Mouse (Mus musculus) c-Kit-negative CD71-positive TER-119-positive erythroid progenitor cells, embryonic 14.5 days (primary cell): ENCODE measurements around the gene Pdzk1ip1.

ENCODE experiments used
- DNase-seq: peaks from one replicate; pipeline ENCODE4 v3.0.0-alpha.2; 2013; ENCODE audit warnings: low read depth, low spot score

Gene Pdzk1ip1

DNA sequence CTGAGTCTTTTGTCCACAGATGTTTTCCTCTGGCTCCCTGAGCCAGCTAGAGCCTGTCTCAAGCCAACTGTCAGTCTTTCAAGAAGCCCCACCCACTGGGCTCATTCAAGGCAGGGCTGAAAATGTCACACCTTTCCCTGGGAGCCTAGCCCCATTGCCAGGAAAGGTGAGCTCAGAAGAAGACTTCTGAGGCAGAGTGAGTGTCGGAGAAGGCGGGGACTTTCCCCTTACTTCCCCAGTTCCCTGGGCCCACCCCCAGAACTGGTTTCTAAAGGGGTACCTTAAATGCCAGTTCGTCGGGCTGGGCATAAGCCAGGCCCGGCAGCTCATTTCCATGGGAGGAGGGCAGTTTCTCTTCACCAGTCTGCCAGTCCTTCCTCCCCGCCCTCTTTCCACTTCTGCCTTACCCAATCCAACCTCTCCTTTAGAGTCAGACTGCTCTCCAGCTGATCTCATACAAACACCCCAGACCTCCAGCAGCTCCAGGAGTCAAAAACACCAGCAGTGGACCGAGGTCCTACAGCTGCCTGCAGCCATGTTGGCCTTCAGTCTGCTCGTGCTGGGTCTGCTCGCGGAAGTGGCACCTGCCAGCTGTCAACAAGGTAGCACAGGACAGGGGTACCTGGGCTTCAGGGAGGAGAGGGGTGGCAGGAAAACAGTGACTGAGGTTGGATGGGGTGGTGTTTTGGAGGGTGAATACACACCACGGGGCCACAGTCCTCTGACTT lies at the start of gene Pdzk1ip1:
Pdzk1ip1 (plus strand) TSS at position 98 of the 728 bp plus-strand sequence.
- DNase-seq = peak; percentile 55

DNA sequence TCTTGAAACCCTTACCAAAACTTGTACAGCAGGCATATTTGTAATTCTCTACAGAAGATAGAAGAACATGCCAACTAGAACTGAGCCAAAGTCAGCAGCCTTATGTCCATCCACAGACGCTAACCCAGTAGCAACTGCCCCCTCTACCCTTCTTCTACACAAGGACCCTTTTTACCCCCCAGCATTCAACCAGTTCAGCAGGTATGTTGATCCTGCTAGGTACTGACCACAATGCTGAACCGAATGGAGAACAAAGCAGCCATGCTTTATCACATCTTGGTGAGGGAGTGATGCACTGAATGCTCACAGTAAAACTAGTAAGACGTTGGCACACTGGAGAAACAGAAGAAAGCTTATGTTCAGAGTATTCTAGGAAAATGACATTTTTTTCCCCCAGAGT lies 42.9 kb upstream of the Pdzk1ip1 start:
- DNase-seq = no peak

DNA sequence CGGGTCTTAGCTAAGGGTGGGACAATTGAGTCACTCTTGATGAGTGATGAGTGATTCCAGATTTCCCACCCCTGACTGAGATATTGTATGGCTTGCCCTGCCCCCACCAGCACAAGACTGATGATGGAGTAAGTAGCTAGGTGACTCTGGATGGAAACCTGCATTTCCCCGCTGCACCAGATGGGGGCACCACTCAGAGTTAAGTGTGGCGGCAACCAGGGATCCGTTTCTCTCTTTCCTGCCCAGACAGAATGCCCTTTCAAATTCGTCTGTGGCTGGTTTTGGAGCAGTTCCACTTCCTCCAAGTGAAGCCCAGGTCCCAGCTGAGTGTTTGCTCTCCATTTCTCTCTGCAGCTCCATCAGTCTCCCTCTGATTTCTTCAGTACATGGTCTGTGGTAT lies 40.8 kb upstream of the Pdzk1ip1 start:
- DNase-seq = peak; percentile 92

DNA sequence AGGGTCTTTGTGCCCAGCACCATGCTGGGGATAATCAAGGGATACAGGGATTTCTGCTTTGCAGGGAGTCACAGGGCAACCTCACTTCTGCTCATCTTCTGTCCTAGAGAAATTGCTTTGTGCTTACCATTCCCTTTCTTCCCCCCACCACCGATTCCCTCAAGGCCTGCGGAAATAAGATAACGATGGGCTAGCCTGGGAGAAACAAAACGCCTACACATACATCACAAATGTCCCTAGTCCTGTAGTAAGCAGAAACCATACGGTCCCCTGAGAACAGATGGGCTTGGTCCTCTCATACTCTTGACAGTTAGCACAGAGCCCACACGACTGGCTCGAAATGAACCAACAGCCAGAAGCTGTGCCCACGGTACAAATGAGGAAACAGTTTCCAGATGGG lies 40.3 kb upstream of the Pdzk1ip1 start:
- peak; percentile 61 for DNase-seq

DNA sequence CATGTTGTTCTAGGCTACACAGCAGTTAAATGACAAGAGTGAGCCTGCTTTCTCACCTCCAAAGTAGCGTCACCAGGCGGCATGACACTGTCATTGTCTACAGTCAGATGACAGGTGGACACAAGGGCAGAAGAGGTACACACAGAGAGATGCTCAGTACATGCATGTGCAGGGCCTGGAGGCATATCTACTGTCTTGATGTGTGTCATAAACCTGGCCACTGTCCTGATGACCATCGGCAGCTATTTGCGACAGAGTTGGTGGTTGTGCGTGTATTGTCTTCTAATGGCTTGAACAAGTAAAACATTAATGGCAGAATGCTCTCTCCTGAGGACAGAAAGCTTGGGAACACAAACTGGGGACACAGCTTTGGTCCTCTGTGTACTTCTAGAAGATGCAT lies 37.3 kb upstream of the Pdzk1ip1 start:
- DNase-seq = no peak

DNA sequence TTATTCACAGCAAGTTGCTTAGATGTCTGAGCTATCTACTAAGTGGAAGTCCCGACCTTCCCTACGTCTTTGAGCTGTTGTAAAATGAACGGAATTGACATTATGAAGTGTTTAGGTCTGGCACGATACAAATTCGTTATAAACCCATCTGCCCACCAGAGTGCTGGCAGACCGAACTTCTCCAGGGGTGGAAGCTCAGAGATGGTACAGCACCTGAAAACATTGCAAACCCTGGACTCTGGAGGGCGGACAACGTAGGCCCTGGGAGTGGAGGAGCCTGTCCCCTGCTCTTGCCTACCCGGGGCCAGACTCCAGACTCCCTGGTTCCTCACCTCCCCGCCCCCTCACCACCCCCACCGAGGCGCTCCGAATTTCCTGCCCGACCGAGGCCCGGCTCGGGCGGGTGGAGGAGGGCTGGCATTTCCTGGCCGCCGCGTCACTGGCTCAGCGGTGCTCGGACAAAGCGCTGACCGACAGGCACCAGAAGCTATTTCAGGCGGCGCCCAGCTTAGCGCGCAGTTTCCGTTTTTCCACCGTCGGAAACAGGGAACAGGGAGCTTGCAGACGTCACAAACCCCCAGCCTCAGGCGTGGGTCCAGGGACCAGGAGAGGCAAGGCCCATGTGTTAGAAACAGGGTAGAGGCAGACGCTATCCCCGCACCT lies 36.0 kb upstream of the Pdzk1ip1 start:
- DNase-seq = no peak

DNA sequence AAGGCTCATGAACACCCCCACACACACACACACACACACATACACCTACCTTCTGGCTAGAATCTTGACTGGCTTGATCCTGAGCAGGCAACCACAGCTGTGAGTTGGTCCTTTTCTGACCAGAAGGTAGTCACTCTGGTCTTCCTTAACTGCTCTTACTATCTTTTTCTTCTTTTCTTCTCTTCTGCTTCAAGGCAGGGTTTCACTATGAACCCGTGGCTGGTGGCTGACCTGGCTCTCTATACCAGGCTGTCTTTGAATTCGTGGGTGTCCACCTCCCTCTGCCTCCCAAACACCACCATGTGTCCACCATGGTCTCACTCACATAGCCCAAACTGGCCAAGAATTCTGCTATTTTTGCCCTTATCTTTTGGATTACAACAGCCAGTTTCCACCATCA lies 33.5 kb upstream of the Pdzk1ip1 start:
- no peak for DNase-seq

DNA sequence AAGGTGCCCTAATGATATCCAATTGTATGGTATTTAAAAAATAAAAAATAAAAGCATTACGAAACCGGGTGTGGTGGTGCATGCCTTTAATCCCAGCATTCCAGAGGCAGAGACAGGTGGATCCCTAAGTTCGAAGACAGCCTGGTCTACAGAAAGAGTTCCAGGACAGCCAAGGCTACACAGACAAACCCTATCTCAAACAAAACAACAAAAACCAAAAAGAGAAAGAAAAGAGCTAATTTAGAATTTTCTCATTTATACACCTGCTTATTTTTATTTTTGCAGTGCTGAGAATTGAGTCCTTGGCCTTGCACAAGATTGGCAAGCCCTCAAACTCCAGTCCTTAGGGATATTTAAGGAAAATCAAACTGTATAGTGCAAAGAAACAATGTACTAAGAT lies 32.8 kb upstream of the Pdzk1ip1 start:
- no peak for DNase-seq

DNA sequence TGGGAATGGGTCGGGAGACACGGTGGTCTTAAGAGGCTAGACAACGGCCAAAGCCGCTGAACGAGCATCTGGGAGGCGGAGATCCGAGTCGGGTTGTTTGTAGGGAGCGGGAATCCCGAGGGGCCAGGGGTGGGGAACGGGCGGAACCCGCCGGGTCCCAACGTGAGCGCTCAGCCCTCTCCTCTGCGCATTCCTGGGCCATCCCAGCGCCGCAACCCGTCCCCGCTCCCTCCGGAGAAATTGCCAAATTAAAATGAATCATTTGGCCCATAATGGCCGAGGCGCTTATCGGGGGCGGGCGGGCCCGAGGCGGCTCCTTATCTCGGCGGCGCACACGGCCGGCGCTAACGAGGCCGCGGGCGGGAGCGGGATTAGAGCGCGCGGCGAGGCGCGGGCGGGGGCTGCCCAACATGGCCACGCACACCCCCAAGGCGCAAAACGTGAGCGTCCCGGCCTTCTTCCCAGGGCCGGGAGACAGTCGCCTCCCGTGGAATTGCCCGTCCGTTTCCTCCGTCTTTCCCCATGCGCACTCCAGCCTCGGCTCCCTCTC lies 32.1 kb upstream of the Pdzk1ip1 start, which contains the start of gene Tal1:
Tal1 (plus strand) TSS at position 56 of the 550 bp plus-strand sequence.
- DNase-seq = peak; percentile 88

DNA sequence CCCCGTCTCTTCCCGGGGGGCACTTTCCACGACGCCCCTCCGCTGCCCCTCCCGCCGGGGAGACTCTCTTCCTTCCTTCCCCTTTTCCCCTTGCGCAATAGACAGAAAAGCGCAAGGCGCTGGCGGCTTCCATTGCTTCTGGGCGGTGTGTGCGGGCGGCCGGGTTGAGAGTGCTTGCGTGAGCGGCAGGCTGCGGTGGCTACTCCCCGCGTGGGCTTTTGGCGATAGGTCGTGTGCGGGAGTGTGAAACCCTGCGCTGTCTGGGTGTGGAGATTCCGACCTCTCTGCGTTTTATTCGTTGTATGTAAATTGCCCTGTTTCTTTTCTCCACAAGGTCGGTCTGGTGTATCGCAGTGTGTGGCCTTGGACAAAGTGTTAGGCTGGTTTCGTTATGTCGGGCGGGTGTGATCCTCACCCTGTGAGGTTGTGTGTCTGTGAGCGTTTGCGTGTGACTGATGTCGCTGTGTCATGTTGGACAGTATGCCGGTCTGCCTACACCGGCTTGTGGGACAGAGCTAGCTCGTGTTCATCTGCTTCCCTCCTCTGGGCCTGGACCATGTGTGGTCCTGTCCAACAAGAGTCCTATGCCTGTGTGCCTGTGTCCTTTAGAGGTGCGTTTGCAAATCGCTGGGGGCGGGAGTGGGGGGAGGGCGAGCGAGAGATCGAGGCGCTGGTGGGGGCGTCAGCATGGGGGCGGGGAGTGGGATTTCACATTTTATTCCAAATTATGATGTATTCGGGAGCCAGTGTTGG lies 31.4 kb upstream of the Pdzk1ip1 start:
- DNase-seq = peak; percentile 61

DNA sequence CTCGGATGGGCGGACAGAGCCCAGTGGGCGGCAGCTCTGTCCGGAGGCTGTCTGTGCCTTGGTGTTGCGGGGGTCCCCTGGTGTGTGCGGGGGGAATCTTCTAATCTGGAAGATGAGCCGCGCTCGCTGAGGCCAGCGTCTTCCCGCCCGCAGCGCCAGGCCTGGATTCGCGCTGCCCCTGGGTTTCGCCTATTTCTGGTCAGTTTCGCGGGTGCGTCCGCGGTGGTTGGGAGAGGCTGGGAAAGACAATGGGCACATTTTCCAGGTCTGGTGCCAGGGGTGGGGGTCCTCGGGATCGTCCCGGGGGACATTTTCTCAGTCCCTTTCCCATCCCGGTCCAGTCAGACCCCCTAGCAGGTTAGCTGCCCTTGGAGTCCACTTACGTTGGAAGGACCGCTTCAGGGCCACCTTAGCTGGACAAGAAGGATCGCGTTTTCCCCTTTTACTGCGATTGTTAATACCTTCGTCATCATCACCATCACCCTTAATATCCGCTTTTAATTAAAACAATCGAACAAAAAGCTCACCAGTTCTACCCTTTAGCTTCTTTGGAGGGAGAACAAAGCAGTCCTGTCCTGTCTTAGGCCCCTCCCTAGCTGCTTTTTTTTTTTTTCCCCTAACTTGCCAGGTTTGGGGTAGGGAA lies 30.7 kb upstream of the Pdzk1ip1 start:
- no peak for DNase-seq

DNA sequence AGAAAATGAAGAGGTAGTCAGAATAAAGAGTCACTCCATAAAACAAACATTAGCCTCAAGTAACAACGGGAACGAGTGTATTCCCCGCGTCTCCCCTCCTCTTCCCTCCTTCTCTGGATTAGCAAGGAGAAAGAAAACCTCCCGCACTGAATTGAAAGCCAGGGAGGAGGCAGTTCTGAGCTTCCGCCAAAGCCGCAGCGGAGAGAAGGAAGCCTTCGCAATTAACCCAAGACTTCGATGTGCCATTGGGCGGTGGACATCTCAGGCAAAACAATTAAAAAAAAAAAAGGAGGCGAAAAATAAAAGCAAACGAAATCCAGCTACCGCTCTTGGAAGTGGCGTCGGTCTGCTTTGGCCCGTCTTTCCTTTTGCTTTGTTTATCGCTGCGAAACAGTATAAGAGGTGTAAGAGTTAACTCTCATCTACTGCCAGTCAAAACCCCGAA lies 30.2 kb upstream of the Pdzk1ip1 start:
- no peak for DNase-seq

DNA sequence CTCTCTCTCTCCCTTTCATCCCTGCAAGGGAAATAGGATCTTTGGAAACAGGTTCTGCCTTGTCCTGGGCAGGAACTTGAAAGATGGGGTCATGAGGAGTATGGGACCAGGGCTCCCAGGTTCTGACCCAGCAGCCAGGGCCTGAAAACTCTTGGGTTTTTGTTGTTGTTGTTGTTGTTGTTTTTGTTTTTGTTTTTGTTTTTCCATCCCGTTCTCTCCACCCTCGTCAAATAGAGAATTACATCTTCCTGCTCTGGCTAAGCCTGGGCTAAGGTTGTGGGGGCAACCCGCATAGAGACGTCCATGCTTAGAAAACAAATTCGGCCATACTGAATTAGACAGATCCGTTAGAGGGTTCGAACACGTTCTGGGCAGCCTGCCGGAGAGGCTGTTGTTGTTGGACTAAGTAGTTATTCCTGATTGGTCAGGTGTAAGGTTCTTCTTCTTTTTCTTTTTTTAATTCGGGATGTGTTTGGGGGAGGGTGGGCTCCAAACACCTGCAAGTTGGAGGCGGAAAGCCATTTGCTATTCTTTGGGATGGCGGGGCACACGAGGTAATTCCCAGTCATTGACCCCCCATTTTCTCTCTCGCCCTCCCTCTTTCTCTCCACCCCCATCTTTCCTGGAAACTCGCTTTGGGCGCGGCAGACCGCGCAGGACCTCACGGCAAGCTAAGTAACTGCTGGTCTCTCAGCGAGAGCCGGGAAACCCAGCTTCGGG lies 29.5 kb upstream of the Pdzk1ip1 start:
- peak; percentile 72 for DNase-seq

DNA sequence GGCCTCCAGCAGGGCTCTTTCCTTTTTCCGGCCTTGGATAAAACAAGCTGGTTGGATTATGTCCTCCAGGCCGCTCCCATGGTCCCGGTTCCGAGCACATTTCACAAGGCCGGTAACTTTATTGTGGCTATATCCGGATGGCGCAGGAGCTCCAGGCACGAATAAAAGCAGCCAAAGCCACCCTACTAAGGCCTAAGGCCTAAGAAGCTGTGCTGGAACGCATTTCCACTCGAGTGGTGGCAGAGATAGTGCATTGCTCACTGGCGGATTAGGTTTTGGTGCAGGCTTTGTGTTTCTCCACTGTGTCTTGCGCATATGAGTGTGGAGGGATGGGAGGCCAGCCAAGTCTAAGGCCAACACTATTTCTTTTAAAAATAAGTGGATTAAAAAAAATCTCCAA lies 28.6 kb upstream of the Pdzk1ip1 start:
- no peak for DNase-seq

DNA sequence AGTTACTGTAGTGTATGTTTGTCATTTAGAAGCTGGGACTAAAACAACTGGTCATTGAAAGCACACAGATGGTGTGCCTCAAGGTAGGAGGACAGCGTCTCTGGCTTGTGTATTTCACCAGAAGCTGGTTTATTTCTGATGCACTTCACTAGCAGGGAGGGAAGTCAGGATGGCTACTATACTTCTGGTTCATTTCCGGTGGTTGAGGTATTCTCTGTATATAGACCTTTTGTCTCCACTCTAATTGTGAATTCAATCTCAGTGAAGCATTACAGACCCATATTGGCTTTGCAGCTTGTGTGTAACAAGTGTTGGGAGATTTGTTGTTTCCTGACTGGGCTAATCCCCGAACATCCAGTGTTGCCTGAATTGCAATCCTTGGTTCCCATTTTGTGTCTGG lies 27.8 kb upstream of the Pdzk1ip1 start:
- DNase-seq = no peak

DNA sequence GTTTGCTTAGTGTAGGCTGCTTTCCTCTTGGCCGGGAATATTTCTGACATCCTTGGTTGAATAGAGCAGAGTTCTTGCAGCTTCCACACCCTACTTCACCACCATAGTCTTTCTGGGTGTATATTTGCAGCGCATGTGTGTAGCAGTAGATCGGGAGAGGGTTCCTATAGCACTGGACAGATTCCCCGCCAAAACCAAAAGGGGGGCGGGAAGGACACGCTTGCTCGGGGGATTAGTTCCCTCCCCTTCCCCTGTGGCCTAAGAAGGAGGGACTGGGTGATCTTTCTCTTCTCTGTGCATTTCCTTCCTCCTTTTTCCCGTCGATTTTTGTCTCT lies 26.0 kb upstream of the Pdzk1ip1 start:
- DNase-seq = no peak

DNA sequence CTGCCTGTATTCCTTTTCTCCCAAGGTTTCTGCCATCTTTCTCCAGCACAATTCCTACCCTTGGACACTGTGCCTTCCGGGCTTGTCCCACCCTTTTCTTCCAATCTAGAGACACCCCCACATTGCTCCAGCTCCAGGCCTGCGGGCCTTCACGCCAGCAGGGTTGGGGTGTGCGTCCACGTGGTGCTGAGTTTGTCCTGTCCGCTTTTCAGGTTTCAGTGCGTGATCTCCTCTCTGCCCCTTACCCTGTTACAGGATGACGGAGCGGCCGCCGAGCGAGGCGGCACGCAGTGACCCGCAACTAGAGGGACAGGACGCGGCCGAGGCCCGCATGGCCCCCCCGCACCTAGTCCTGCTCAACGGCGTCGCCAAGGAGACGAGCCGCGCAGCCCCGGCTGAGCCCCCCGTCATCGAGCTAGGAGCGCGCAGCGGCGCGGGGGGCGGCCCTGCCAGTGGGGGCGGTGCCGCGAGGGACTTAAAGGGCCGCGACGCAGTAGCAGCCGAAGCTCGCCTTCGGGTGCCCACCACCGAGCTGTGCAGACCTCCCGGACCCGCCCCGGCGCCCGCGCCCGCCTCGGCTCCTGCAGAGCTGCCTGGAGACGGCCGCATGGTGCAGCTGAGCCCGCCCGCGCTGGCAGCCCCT lies 25.5 kb upstream of the Pdzk1ip1 start:
- no peak for DNase-seq

DNA sequence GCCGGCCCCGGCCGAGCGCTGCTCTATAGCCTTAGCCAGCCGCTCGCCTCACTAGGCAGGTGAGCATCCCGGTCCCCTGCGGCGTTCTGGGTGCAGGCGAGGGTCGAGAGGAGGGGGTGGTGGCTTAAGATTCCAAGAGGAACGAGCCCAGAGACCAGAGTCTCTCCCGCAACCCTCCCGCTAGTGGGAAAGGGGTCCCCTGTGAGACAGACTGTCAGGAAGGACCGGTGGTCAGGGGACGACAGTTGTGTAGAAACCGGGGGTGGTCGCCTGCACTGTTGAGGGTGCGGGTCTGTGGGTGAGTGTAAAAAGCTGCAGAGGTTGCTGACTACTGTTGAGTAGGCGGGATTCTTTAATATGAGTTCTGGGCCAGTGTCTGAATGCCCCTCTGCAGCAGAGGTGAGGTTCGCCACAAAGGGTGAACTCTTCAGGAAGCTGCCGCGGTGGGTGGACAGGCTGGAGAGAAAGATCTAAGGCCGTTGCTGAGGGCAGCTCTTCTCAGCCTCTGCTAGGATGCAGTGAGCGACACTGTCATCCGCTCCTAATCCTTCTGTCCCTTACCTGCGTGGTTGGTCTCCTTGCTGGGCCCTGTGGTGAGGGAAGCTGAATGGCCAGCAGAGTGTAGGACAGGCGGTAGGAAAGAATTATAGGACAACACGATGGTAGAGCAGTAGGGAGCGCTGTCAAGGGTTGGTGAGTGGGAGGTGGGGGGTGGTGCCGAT lies 24.8 kb upstream of the Pdzk1ip1 start:
- DNase-seq = no peak

DNA sequence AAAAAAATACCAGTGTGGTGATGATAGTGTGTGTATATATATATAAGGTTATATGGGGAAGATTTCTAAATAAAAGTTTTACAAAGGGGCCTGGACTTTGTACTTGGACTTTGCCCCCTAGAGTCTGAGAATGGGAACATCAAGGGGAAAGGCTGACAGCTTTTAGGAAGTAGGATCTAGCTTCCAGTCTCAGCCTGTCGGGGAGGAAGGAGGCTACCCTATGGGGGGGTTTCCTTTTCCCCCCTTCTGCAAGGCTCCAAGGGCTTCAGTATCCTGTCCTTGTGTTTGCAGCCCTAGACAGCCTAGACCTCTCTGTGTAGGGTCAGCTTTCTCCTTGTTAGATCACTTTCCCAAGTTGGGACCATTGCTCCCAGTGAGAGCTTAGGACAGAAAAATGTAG lies 16.8 kb upstream of the Pdzk1ip1 start:
- DNase-seq = no peak

DNA sequence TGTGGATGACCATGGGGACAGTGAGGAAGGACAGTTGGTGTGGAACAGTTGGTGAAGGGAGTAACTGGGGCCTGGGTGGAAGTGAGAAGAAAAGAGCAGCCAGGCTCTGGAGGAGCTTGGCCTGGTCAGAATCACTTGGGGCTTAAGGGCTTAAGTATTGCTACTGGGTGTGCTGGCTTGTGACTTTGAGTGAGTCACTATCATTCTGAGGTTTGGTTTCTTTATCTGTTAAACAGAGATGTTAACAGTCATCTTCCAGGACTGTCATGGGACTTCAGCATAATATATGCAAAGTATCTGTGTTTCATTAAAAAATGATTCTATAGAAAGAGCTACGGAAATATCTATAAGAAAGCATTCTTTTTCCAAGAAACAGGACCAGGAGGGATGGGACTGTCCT lies 13.7 kb upstream of the Pdzk1ip1 start:
- no peak for DNase-seq
